Mouse (Mus musculus) stomach, embryonic 15.5 days (tissue): ENCODE results near the gene Pdzrn3. TPM values are rescaled to one million over a fixed set of nuclear protein-coding genes. Genes with fewer than 3 reads are reported as not detected.

Source experiments
- ATAC-seq: fragments of 200-750 bp; cut with Nextera tagmentation; 2 replicates; pipeline ENCODE4 v1.8.0; 2017; ENCODE audit warnings: low read depth, moderate number of reproducible peaks, moderate TSS enrichment; ENCODE audit not compliant: insufficient read depth, low FRiP score
- H3K27ac ChIP-seq: fragments of 300-500 bp; sonication (generic); 2 replicates; pipeline ENCODE4 v1.5.1; 2015; ENCODE audit warnings: mild to moderate bottlenecking, inconsistent platforms
- H3K27me3 ChIP-seq: fragments of 300-500 bp; sonication (generic); replicated peaks from 2 replicates; pipeline ENCODE4 v1.6.1; 2015; ENCODE audit warnings: inconsistent platforms
- H3K36me3 ChIP-seq: fragments of 300-500 bp; sonication (generic); 2 replicates; pipeline ENCODE4 v1.6.1; 2015; ENCODE audit warnings: inconsistent platforms
- H3K4me1 ChIP-seq: fragments of 300-500 bp; sonication (generic); 2 replicates; pipeline ENCODE4 v1.6.1; 2015; ENCODE audit warnings: inconsistent platforms
- H3K4me2 ChIP-seq: fragments of 300-500 bp; sonication (generic); 2 replicates; pipeline ENCODE4 v1.6.1; 2015; ENCODE audit warnings: mild to moderate bottlenecking, inconsistent platforms
- H3K4me3 ChIP-seq: fragments of 300-500 bp; sonication (generic); replicated peaks from 2 replicates; pipeline ENCODE4 v1.5.1; 2015; ENCODE audit warnings: inconsistent platforms
- H3K9ac ChIP-seq: fragments of 300-500 bp; sonication (generic); 2 replicates; pipeline ENCODE4 v1.6.1; 2015; ENCODE audit warnings: inconsistent platforms
- H3K9me3 ChIP-seq: fragments of 300-500 bp; sonication (generic); 2 replicates; pipeline ENCODE4 v1.6.1; 2016; ENCODE audit warnings: inconsistent platforms
- WGBS: fragments of 180-500 bp; shearing (Covaris S2); methylation state at CpG from one replicate; pipeline ENCODE4 v1.1.7; 2015; 5-methylcytosine and 5-hydroxymethylcytosine counted together
- polyA plus RNA-seq: library from polyadenylated mRNA; unstranded; fragments of >200 nt; fragmentation: Nextera tagmentation; extraction: Ambion mirVana; gene quantifications from 2 replicates; pipeline ENCODE4 v1.2.1, GENCODE M21; 2015

Pdzrn3 gene
- polyA plus RNA-seq, 1 experiment from 2014 or later, result 12.5 TPM

DNA sequence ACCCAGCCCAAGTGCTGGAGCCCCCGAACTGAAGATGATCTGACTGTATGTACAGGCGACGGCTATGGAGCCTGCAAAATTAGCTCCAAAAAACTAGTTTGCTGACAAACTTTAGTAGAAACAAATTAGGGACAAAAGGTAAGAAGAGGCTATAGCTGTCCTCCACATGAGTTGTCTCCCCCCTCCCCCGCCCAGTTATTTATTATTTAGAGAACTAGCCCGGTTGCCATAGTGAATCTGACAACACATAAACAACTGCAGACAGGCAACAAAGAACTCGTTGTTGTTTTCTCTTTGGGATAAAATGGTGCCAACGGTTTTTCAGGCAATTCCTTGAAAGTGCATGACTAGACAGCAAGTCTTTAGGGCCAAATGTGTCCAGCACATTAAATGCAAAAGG lies 7.3 kb upstream of the Pdzrn3 start:
- ATAC-seq, result no peak
- Histone ChIP-seq H3K9ac (no peak overlapping the region), H3K9me3 (no peaks in the 10 kb centered on the region), H3K4me3 (no peak overlapping the region), H3K27ac (no peak overlapping the region), H3K4me1 (no peaks in the 10 kb centered on the region), H3K4me2 (no peak overlapping the region), H3K27me3 (no peaks in the 10 kb centered on the region), H3K36me3 (no peaks in the 10 kb centered on the region)
- WGBS, result 79% methylated on average over 7 of the region's 7 CpGs

DNA sequence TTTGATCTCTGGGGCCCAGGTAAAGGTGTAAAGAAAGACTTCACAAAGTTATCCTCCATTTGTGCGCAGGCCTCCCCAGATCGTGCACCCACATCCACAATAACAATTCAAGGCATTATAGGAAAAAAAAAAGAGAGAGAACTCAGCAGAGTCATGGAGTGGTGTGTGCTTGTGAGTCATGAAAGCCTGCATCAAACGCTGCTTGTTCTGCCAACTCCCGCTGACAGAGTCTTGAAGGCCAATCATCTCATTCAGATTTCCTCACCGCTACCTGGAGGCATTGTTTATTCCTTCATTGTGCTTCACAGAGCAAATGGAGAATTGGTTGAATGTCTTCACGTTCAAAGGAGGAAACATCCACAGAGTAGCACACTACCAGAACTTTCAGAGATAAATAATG lies 6.8 kb upstream of the Pdzrn3 start:
- H3K4me1 ChIP-seq, result no peaks in the 10 kb centered on the region
- 80% methylated on average over 6 of the region's 6 CpGs for whole genome bisulfite sequencing
- H3K27ac ChIP-seq, result no peak overlapping the region
- ATAC-seq, result no peak
- H3K9ac ChIP-seq, result no peak overlapping the region
- no peaks in the 10 kb centered on the region for H3K27me3 ChIP-seq
- H3K4me2 ChIP-seq, result no peak overlapping the region
- no peaks in the 10 kb centered on the region for H3K36me3 ChIP-seq
- H3K9me3 ChIP-seq, result no peaks in the 10 kb centered on the region
- H3K4me3 ChIP-seq, result no peak overlapping the region

DNA sequence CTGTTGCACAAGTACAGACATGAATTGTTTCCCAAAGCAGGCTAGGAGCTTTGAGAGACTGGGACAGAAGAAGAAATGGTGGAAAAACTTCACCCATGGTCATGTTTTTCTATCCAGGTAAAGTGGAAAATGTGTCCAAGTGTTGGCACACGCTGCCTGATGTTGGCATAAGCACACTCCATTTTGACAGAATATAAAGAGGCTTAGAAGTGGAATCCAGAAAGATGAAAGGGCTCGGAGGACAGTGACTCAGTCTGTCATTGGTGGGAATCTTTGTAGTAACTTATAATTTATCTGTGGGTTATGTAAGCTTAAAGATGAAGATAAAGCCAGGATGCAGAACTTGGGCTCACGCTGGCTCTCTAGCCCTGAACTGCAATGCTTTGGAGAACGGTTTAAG lies 5.2 kb upstream of the Pdzrn3 start:
- Histone ChIP-seq H3K36me3 (no peaks in the 10 kb centered on the region), H3K27me3 (no peaks in the 10 kb centered on the region), H3K9ac (no peak overlapping the region), H3K27ac (no peak overlapping the region), H3K4me2 (no peak overlapping the region), H3K4me1 (0 out of 2 replicates have a peak, but pooled peaks cover 3% of the 10 kb centered on the region), H3K4me3 (no peak overlapping the region), H3K9me3 (no peaks in the 10 kb centered on the region)
- ATAC-seq, result no peak
- 63% methylated on average over 4 of the region's 4 CpGs for WGBS

DNA sequence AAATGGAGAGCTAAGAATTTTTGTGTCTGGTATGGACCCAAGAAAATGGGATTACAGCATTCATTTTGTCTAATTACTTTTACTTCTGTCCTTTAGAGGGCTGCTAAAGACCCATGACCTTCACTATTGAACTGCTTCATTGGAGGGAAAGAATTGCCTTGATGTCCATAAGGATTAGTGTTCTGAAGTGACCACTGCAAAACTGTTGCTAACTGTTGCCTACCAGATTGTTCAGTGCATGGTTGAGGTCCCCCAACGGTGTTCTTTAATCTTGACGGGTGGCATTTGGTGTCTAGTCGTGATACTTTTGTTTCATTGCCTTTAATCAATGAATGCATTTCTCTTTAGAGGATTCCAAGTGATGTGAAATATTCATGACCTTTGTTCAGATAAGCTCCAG lies 1.8 kb upstream of the Pdzrn3 start:
- WGBS, result 67% methylated on average over 3 of the region's 3 CpGs

DNA sequence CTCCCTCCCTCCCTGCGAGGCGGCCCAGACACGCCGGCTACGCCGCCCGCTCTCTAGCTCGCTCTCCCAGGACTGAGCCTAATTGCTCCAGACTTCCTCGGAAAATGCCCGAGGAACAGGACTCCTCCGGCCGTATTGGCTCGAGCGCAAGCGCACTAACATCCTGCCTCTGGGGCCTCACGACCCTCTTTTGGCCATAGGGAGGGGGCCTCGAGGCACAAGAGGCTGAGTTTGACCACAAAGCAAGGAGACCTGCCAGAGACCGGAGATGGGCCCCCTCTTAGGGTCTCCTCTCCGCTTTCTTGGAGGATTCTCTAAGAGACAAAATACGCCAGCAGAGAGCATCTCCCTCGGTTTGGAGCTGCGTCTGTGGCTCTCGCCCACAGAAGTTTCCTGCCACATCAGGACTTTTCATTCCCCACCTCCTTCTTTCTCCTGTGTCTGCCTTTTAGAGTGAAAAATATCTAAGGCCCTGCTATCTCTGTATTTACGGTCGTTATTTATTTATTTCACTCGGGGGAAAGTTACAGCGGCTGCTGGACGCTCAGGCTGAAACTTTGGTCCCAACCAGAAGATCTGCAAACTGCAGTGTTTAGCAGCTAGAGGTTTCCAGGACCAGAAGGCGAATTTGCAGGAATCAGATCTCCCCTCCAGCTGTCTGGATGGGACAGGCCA lies 375 bp upstream of the Pdzrn3 start:
- peak; percentile 80 for ATAC-seq
- WGBS, result under 1% methylated on average over 22 of the region's 29 CpGs
- H3K4me1 ChIP-seq, result peaks cover 14% of the 10 kb centered on the region

More for the DNA sequence above, 1.8 kb upstream of the Pdzrn3 start:
- H3K27me3 ChIP-seq, result no peaks in the 10 kb centered on the region
- H3K4me2 ChIP-seq, result no peak overlapping the region
- H3K4me3 ChIP-seq, result no peak overlapping the region
- no peak overlapping the region for H3K9ac ChIP-seq
- H3K36me3 ChIP-seq, result no peaks in the 10 kb centered on the region
- 0 out of 2 replicates have a peak, but pooled peaks cover 3% of the 10 kb centered on the region for H3K4me1 ChIP-seq
- H3K9me3 ChIP-seq, result no peaks in the 10 kb centered on the region
- no peak for ATAC-seq
- H3K27ac ChIP-seq, result no peak overlapping the region

DNA sequence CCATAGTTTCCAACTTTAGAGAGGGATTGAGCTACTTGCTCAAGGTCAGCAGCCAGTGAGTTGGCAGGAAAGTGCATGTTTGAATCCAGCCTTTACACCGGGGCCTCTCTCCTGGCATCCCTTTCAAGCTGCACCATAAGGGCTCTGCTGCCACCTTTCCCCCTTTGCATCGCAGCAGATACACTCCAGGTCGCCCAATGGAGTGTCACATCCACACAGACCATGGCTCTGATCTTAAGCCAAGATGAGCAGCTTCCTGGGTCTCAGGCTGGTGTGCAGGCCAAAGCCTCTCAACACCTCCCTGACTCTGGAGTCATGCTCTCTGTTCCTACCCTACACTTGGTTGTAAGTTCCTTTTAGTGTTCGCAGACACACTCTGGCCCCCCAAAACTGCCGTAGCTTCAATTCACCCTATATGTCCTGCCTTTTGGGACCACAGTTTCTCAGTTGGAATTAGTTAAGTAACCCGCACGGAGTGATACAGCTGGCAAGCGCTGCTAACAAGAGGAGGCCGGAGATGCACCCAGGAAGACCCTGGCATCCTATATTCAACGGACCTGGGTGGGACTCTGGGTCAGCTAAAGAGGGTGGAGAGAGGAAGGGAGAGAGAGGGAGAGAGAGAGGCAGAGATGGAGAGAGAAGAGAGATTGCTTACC lies 1.1 kb downstream of the Pdzrn3 start:
- no peaks in the 10 kb centered on the region for H3K36me3 ChIP-seq
- H3K27me3 ChIP-seq, result no peaks in the 10 kb centered on the region
- 5% methylated on average over 10 of the region's 10 CpGs for WGBS
- H3K4me3 ChIP-seq, result peak overlapping the region; percentile 71
- H3K4me2 ChIP-seq, result peak overlapping the region; percentile 90
- no peak for ATAC-seq
- H3K9ac ChIP-seq, result peak overlapping the region; percentile 74
- peak overlapping the region; percentile 95 for H3K27ac ChIP-seq
- no peaks in the 10 kb centered on the region for H3K9me3 ChIP-seq
- peaks cover 19% of the 10 kb centered on the region for H3K4me1 ChIP-seq

More for the DNA sequence above, 375 bp upstream of the Pdzrn3 start:
- H3K4me3 ChIP-seq, result peak overlapping the region; percentile 71
- H3K4me2 ChIP-seq, result peak overlapping the region; percentile 90
- peak overlapping the region; percentile 95 for H3K27ac ChIP-seq
- H3K36me3 ChIP-seq, result no peaks in the 10 kb centered on the region
- no peaks in the 10 kb centered on the region for H3K9me3 ChIP-seq
- no peaks in the 10 kb centered on the region for H3K27me3 ChIP-seq
- peak overlapping the region; percentile 7; the same call in 1 of the 2 replicates for H3K9ac ChIP-seq

DNA sequence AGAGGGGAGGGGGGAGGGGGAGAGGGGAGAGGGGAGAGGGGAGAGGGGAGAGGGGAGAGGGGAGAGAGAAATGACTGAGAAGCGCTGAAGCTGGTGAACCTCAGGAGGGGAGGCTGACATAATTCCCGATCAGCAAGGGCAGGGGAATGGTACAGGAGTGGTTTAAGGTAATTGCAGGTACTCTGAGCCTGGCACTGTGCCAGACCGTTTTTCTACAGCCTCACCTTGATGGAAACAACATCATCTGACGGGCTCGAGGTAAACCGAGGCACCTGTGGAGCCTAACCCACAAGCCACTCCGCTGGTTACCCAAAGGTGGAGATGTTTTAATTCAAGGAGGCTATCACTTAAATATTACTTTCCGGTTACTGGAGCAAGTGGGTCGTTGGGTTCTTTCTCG lies 1.6 kb downstream of the Pdzrn3 start:
- Histone ChIP-seq H3K4me2 (peak overlapping the region; percentile 90), H3K36me3 (no peaks in the 10 kb centered on the region), H3K27ac (peak overlapping the region; percentile 95; the same call in 1 of the 2 replicates), H3K9me3 (no peaks in the 10 kb centered on the region), H3K9ac (peak overlapping the region; percentile 74; the same call in 1 of the 2 replicates), H3K4me1 (peaks cover 19% of the 10 kb centered on the region), H3K4me3 (peak overlapping the region; percentile 71), H3K27me3 (no peaks in the 10 kb centered on the region)
- no peak for ATAC-seq
- 18% methylated on average over 10 of the region's 10 CpGs for WGBS

DNA sequence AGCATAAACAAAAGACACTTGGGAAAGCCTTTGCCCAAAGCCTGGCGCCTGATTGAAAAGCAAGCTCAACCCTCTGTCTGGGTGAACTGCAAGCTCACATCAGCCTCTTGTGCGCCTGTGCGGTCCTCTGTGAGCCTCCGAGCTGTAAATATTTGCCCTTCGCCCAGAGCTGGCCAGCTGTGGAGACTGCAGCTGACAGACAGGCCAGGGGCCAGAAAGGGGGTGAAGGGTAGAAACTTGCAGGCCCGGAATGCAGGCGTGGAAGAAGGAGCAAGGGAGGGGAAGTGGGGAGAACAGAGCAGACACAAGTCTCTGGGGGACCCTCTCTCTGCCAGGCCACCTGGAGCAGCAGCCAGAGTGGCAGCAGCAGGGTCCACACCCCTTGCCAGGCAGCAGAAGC lies 3.0 kb downstream of the Pdzrn3 start:
- H3K9ac ChIP-seq, result no peak overlapping the region
- WGBS, result 8% methylated on average over 7 of the region's 7 CpGs
- H3K27me3 ChIP-seq, result no peaks in the 10 kb centered on the region
- H3K27ac ChIP-seq, result peak overlapping the region; percentile 91
- H3K9me3 ChIP-seq, result no peaks in the 10 kb centered on the region
- ATAC-seq, result peak; percentile 77
- H3K4me1 ChIP-seq, result peaks cover 23% of the 10 kb centered on the region
- H3K4me2 ChIP-seq, result peak overlapping the region; percentile 57
- H3K36me3 ChIP-seq, result no peaks in the 10 kb centered on the region
- H3K4me3 ChIP-seq, result peak overlapping the region; percentile 38

DNA sequence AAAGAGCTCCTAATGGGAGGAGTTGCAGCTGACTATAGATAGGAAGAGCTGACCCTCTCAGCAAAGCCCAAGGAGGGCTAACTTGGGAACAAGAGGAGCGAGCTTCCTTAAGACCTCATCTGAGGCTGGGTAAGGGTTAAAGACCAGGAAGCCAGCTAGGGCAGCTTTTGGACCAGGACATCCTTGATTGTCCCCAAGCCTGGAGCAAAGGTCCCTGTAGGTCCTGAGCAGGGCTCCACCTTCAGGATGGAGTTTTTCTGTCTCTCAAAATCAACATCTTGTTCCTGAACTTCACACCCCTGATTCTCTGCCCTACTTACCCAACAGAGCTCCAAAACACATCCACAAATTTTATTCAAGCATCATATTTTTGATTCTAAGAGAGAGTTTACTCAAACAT lies 3.5 kb downstream of the Pdzrn3 start:
- Histone ChIP-seq H3K9ac (no peak overlapping the region), H3K27ac (peak overlapping the region; percentile 91), H3K9me3 (no peaks in the 10 kb centered on the region), H3K4me3 (peak overlapping the region; percentile 38; the same call in 1 of the 2 replicates), H3K4me2 (peak overlapping the region; percentile 57), H3K4me1 (peaks cover 23% of the 10 kb centered on the region), H3K36me3 (no peaks in the 10 kb centered on the region), H3K27me3 (no peaks in the 10 kb centered on the region)
- WGBS, result 4% methylated on average over 1 of the region's 1 CpGs
- no peak for ATAC-seq

DNA sequence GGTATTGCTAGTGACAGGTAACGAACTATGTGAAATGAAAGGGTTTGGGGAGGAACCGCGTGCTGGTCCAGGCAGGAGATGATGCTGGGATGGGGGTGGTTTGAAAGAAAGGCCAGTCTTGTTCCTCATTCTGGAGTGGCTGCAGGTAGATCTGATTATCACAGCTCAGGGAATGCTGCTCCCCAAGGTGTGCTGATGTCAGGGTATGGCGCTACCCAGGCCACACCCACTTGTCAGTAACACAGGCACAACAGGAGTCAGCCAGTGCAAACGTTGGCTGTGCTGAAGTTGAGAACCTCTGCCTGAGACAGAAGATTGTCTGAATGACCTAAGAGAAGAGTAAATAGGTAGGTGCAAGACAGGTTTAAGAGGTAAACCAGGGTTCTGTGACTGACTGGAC lies 4.7 kb downstream of the Pdzrn3 start:
- H3K36me3 ChIP-seq, result no peaks in the 10 kb centered on the region
- ATAC-seq, result no peak
- H3K27me3 ChIP-seq, result no peaks in the 10 kb centered on the region
- no peaks in the 10 kb centered on the region for H3K9me3 ChIP-seq
- H3K9ac ChIP-seq, result no peak overlapping the region
- peaks cover 23% of the 10 kb centered on the region for H3K4me1 ChIP-seq
- peak overlapping the region; percentile 91; the same call in 1 of the 2 replicates for H3K27ac ChIP-seq
- H3K4me2 ChIP-seq, result peak overlapping the region; percentile 57; the same call in 1 of the 2 replicates
- 74% methylated on average over 5 of the region's 5 CpGs for WGBS
- no peak overlapping the region for H3K4me3 ChIP-seq

DNA sequence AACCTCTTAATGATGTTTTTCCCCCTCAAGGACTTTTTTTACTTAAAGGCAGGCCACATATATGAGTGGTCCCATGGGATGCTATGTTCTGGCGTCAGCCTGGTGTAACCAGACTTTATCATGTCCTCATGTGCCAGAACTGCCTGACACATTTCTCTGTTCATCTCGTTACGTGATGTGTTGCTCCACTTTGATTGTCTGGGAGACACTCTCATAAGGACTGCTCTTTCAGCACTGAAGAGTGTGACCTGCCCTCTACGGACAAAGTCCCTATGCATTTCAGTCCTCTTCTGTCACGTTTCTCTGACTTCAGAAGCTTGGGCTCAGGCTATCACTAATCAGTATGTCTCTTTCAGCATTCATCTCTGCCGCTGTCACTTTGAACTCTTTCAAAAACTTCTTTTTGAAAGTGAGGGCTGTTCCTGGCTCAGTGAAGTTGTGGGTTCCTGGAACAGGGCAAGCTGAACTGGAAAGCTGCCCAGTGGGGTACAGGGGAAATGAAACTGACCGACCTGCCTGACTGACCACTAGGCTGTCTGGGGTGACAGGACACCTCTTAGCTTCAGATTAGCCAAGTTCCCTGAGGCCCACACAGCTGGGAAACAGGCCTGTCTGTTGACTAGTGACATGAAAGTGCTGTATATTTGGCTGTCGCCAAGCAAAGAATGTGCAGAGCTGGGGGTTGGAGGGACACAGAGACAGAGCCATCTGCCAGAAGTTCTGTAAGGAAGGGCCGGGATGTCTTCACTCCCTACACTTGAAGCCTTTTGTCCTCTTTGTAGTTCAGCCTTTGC lies 10.7 kb downstream of the Pdzrn3 start:
- Histone ChIP-seq H3K9me3 (no peaks in the 10 kb centered on the region), H3K4me2 (no peak overlapping the region), H3K36me3 (no peaks in the 10 kb centered on the region), H3K27ac (no peak overlapping the region), H3K9ac (no peak overlapping the region), H3K27me3 (no peaks in the 10 kb centered on the region), H3K4me3 (no peak overlapping the region), H3K4me1 (peaks cover 35% of the 10 kb centered on the region; the same call in 1 of the 2 replicates)
- no peak for ATAC-seq
- WGBS, result 63% methylated on average over 9 of the region's 9 CpGs
